Mouse (Mus musculus): ENCODE results near the gene Oser1.

Oser1 gene

DNA sequence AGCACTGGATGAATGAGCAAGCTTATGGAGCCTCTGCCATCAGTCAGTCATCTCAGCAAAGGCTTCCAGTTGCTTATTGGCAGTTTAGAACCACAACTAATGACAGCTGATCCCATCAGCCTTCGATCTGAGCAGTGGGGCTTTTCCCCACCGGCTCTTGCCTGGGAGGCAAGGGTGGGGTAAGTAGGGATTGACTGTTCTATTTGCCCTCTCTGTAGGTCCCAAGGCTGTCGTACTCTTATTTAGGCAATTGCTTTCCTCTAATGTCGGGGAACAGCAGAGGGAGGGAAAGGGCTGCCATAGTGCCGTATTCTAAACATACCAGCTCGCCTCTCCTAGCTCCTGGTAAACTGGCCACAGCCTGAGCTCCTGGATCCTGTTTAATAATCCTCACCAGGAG, at the start of gene Oser1:
TSS of gene Oser1 (minus strand) at position 101 of the 400 bp plus-strand sequence.
- TF ChIP-seq NANOG (IDR thresholded peaks at IDR 0.05; ENCODE audit: borderline replicate concordance, low read length) = no peak
- no peak for TF ChIP-seq POU5F1 (IDR thresholded peaks at IDR 0.05; ENCODE audit: borderline replicate concordance, low read length)
- no peak for TF ChIP-seq CTCF (conservative IDR thresholded peaks at IDR 0.05; ENCODE audit: low read length)

DNA sequence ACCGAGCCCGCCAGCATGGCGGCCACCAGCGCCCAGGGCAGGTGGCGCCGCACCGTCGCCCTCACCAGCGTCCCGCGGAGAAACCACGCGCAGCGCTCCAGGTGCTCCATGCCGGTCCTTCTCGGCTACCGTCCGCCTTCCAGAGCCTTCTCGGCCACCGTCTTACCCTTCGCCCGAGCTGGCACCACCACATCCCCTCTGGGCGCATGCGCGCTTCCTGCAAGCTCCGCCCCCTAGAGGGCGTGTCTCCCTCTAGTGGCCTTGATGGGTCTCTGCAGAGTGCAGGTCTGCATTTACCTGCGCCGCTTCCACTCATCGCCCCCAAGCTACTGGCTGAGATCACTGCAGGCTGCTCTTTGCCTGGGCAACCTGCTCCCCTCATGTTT, 48.0 kb upstream of the Oser1 start, which contains the start of gene Fitm2:
TSS of gene Fitm2 (minus strand) at position 164 of the 386 bp plus-strand sequence.
- no peaks in the 10 kb centered on the region for H3K27me3 ChIP-seq (ENCODE audit: insufficient read depth, low read length)
- TF ChIP-seq CTCF (conservative IDR thresholded peaks at IDR 0.05; ENCODE audit: low read length) = peak; percentile 98
- no peak for TF ChIP-seq POU5F1 (IDR thresholded peaks at IDR 0.05; ENCODE audit: borderline replicate concordance, low read length)

More for the DNA sequence above, at the start of gene Oser1:
- Histone ChIP-seq H3K36me3 (ENCODE audit: insufficient read depth, low read length) (peaks cover 37% of the 10 kb centered on the region), H3K27me3 (ENCODE audit: insufficient read depth, low read length) (no peaks in the 10 kb centered on the region), H3K4me1 (replicated peaks; ENCODE audit: low read depth, low read length) (peaks cover 51% of the 10 kb centered on the region), H3K4me3 (replicated peaks; ENCODE audit: low read length) (no peak within 1 kb of the TSS), H3K9me3 (ENCODE audit: low read length) (no peaks in the 10 kb centered on the region)

GRCm38 (mm10) chr2:163471710-163472465, 47.4 kb upstream of the Oser1 start:
- Histone ChIP-seq H3K4me3 (replicated peaks; ENCODE audit: low read length) (peak overlapping the region; percentile 98), H3K9me3 (ENCODE audit: low read length) (no peaks in the 10 kb centered on the region), H3K27me3 (ENCODE audit: insufficient read depth, low read length) (no peaks in the 10 kb centered on the region), H3K4me1 (replicated peaks; ENCODE audit: low read depth, low read length) (peaks cover 58% of the 10 kb centered on the region), H3K36me3 (ENCODE audit: insufficient read depth, low read length) (peaks cover 37% of the 10 kb centered on the region)
- no peak for TF ChIP-seq NANOG (IDR thresholded peaks at IDR 0.05; ENCODE audit: borderline replicate concordance, low read length)
- TF ChIP-seq CTCF (conservative IDR thresholded peaks at IDR 0.05; ENCODE audit: low read length) = no peak
- TF ChIP-seq POU5F1 (IDR thresholded peaks at IDR 0.05; ENCODE audit: borderline replicate concordance, low read length) = no peak

More for the DNA sequence above, 48.0 kb upstream of the Oser1 start, which contains the start of gene Fitm2:
- no peaks in the 10 kb centered on the region for H3K9me3 ChIP-seq (ENCODE audit: low read length)
- peaks cover 33% of the 10 kb centered on the region for H3K36me3 ChIP-seq (ENCODE audit: insufficient read depth, low read length)
- peaks cover 52% of the 10 kb centered on the region for H3K4me1 ChIP-seq (replicated peaks; ENCODE audit: low read depth, low read length)
- H3K4me3 ChIP-seq (replicated peaks; ENCODE audit: low read length) = peak within 1 kb of the TSS; percentile 98

- H3K4me1 ChIP-seq (replicated peaks; ENCODE audit: low read depth, low read length) = peaks cover 65% of the 10 kb centered on the region
Observed at GRCm38 (mm10) chr2:163471136-163471535, 46.6 kb upstream of the Oser1 start.

GRCm38 (mm10) chr2:163469711-163470110, 45.2 kb upstream of the Oser1 start:
- Histone ChIP-seq H3K4me1 (replicated peaks; ENCODE audit: low read depth, low read length) (peaks cover 80% of the 10 kb centered on the region), H3K4me3 (replicated peaks; ENCODE audit: low read length) (0 out of 2 replicates have a peak overlapping the region, but pooled peaks have one; percentile 17), H3K27me3 (ENCODE audit: insufficient read depth, low read length) (no peaks in the 10 kb centered on the region), H3K9me3 (ENCODE audit: low read length) (no peaks in the 10 kb centered on the region), H3K36me3 (ENCODE audit: insufficient read depth, low read length) (peaks cover 54% of the 10 kb centered on the region)
- no peak for TF ChIP-seq NANOG (IDR thresholded peaks at IDR 0.05; ENCODE audit: borderline replicate concordance, low read length)

More at GRCm38 (mm10) chr2:163471136-163471535, 46.6 kb upstream of the Oser1 start:
- Histone ChIP-seq H3K36me3 (ENCODE audit: insufficient read depth, low read length) (peaks cover 44% of the 10 kb centered on the region), H3K27me3 (ENCODE audit: insufficient read depth, low read length) (no peaks in the 10 kb centered on the region), H3K9me3 (ENCODE audit: low read length) (no peaks in the 10 kb centered on the region), H3K4me3 (replicated peaks; ENCODE audit: low read length) (peak overlapping the region; percentile 98)
- TF ChIP-seq NANOG (IDR thresholded peaks at IDR 0.05; ENCODE audit: borderline replicate concordance, low read length) (no peak), CTCF (conservative IDR thresholded peaks at IDR 0.05; ENCODE audit: low read length) (no peak)

- Histone ChIP-seq H3K36me3 (ENCODE audit: insufficient read depth, low read length) (peaks cover 54% of the 10 kb centered on the region), H3K27me3 (ENCODE audit: insufficient read depth, low read length) (no peaks in the 10 kb centered on the region), H3K4me1 (replicated peaks; ENCODE audit: low read depth, low read length) (peaks cover 88% of the 10 kb centered on the region), H3K4me3 (replicated peaks; ENCODE audit: low read length) (no peak overlapping the region; the same call in 1 of the 2 replicates), H3K9me3 (ENCODE audit: low read length) (no peaks in the 10 kb centered on the region)
- TF ChIP-seq CTCF (conservative IDR thresholded peaks at IDR 0.05; ENCODE audit: low read length) (no peak), POU5F1 (IDR thresholded peaks at IDR 0.05; ENCODE audit: borderline replicate concordance, low read length) (no peak), NANOG (IDR thresholded peaks at IDR 0.05; ENCODE audit: borderline replicate concordance, low read length) (no peak)
Observed at GRCm38 (mm10) chr2:163468866-163469265, 44.4 kb upstream of the Oser1 start.

DNA sequence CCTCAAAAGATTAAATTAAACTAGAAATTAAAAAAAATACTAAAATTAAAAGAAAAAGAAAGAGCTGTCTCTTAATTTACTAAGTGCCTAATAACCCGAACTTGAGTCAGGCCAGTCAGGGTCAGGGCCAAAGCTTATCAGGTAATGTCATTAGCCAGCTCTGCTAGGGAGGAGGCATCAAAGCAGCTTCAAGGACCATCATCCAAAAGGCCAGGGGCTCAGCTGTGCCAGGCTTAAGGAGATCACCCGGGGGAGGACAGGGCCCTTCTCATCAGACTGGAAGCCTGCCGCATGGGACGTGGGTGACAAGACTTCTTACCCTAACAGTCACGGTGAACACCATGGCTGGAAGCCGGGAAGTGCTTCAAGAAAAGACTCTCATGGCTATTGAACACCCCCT, 43.1 kb upstream of the Oser1 start:
- no peak overlapping the region for H3K4me3 ChIP-seq (replicated peaks; ENCODE audit: low read length)
- H3K27me3 ChIP-seq (ENCODE audit: insufficient read depth, low read length) = no peaks in the 10 kb centered on the region
- H3K4me1 ChIP-seq (replicated peaks; ENCODE audit: low read depth, low read length) = peaks cover 90% of the 10 kb centered on the region
- no peak for TF ChIP-seq POU5F1 (IDR thresholded peaks at IDR 0.05; ENCODE audit: borderline replicate concordance, low read length)
- no peak for TF ChIP-seq NANOG (IDR thresholded peaks at IDR 0.05; ENCODE audit: borderline replicate concordance, low read length)
- no peak for TF ChIP-seq CTCF (conservative IDR thresholded peaks at IDR 0.05; ENCODE audit: low read length)
- H3K9me3 ChIP-seq (ENCODE audit: low read length) = no peaks in the 10 kb centered on the region
- H3K36me3 ChIP-seq (ENCODE audit: insufficient read depth, low read length) = peaks cover 54% of the 10 kb centered on the region

DNA sequence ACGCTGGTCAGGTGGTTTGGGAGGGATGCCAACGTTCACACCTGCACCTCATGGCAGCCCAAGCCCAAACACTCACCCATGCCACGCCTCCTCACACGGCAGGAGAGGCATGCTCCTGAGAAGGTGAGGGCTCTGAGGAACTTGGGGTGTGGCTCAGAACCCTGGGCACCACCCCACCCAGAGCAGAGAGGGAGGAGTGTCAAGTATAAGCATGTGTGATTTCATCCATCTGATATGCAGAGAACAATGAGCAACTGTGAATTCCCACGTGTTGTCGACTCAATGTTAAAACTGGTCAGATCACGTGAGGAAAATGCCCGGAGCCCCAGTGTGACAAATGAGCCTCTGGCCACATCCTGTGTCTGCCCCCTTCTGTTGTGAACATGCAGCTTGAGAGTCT, 42.3 kb upstream of the Oser1 start:
- H3K36me3 ChIP-seq (ENCODE audit: insufficient read depth, low read length) = peaks cover 55% of the 10 kb centered on the region
- no peak for TF ChIP-seq POU5F1 (IDR thresholded peaks at IDR 0.05; ENCODE audit: borderline replicate concordance, low read length)
- TF ChIP-seq NANOG (IDR thresholded peaks at IDR 0.05; ENCODE audit: borderline replicate concordance, low read length) = no peak
- no peak for TF ChIP-seq CTCF (conservative IDR thresholded peaks at IDR 0.05; ENCODE audit: low read length)
- no peaks in the 10 kb centered on the region for H3K9me3 ChIP-seq (ENCODE audit: low read length)
- no peaks in the 10 kb centered on the region for H3K27me3 ChIP-seq (ENCODE audit: insufficient read depth, low read length)
- H3K4me1 ChIP-seq (replicated peaks; ENCODE audit: low read depth, low read length) = peaks cover 97% of the 10 kb centered on the region
- peak overlapping the region; percentile 24; the same call in 1 of the 2 replicates for H3K4me3 ChIP-seq (replicated peaks; ENCODE audit: low read length)

Data from E14TG2a.4 (cell line).